Mouse (Mus musculus) embryonic fibroblast, embryonic 13.5 days (primary cell): ENCODE results near the gene Cmtm8.

ENCODE experiments used
- CTCF ChIP-seq: IDR thresholded peaks from 2 replicates; pipeline ENCODE4 v1.5.1; 2011; ENCODE audit warnings: mild to moderate bottlenecking, control low read depth, low read length, moderate library complexity, borderline replicate concordance; ENCODE audit not compliant: insufficient read depth
- POLR2A ChIP-seq: IDR thresholded peaks from 2 replicates; pipeline ENCODE4 v1.6.1; 2011; ENCODE audit warnings: low read depth, mild to moderate bottlenecking, control low read depth, low read length, moderate library complexity

- no peak for TF ChIP-seq POLR2A
- TF ChIP-seq CTCF, result no peak
Observed at GRCm38 (mm10) chr9:114789989-114790388, 54.0 kb downstream of the Cmtm8 start.
